Mouse (Mus musculus): ENCODE measurements around the gene Slc12a7.

DNA sequence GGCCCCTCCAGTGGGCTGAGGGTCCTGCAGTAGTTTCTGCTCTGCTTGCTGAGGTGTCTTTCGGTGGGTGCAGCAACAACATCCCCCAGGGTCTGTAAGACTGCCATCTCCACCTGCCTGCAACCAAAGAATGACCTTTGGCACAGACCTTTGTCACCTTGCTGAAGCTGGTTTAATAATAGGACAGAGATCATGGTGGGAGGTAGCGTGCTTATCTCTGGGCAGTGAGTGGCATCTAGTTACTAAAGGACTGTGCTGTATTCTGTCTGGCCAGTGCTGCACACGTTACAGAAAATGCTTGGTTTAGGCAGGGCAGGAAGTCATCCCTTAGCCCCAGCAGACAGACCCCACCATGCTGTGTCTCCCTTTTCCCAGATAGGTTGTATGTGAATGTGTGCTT lies 22.9 kb downstream of the Slc12a7 start:
- TF ChIP-seq CTCF (IDR thresholded peaks at IDR 0.05; ENCODE audit: low read depth) (no peak), EP300 (IDR thresholded peaks at IDR 0.05; ENCODE audit: low read depth) (no peak)

Measured in heart, postnatal 0 days (tissue).